Mouse (Mus musculus): ENCODE results near the gene Atxn7. TPM values are rescaled to one million over a fixed set of nuclear protein-coding genes. Genes with fewer than 3 reads are reported as not detected.

Atxn7 gene
- polyA plus RNA-seq, 2 experiments, result 6.4 to 18.7 TPM

DNA sequence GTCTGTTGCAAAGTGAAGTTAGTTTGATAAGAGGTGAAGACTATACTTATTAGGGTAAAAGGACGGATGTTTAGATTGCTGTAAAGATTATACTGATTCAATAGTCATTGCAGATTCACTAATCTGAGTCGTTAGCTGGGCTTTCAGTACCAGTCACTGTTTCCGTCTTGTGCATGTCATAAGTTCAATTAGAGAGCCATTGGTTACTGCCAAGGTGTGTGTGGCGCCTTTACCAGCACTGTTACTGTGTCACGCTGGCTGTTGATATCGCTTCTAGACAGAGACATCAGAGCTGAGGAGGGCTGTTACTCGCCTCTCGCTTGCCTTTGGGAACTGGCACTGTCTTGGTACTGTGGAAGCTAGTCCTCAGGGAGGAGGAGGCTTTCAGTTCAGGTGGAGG, 64.6 kb downstream of the Atxn7 start:
- Histone ChIP-seq H3K27me3 (ENCODE audit: control insufficient read depth, insufficient read depth, low read length) (no peaks in the 10 kb centered on the region), H3K9me3 (ENCODE audit: control insufficient read depth, low read length) (no peaks in the 10 kb centered on the region), H3K27ac (replicated peaks; ENCODE audit: low read depth, low read length) (no peak overlapping the region), H3K9ac (ENCODE audit: low read depth, low read length, severe bottlenecking) (no peak overlapping the region), H3K36me3 (ENCODE audit: control insufficient read depth, insufficient read depth, low read length) (peaks cover 3% of the 10 kb centered on the region; the same call in 1 of the 2 replicates), H3K4me1 (ENCODE audit: control insufficient read depth, insufficient read depth, low read length) (no peaks in the 10 kb centered on the region), H3K4me3 (replicated peaks; ENCODE audit: low read length) (no peak overlapping the region), H3K4me2 (replicated peaks; ENCODE audit: low read depth, low read length, severe bottlenecking) (no peak overlapping the region)
- no peak for ATAC-seq (ENCODE audit: low FRiP score, low read depth)
- no peak for DNase-seq (ENCODE audit: low spot score)
- no peak for TF ChIP-seq POLR2A (IDR thresholded peaks at IDR 0.05; ENCODE audit: borderline replicate concordance, extremely low read depth, insufficient read depth, insufficient read length)
- WGBS, result 87% methylated on average over 8 of the region's 8 CpGs

GRCm38 (mm10) chr14:14030621-14031020, 69.4 kb downstream of the Atxn7 start:
- Histone ChIP-seq H3K9me3 (ENCODE audit: control insufficient read depth, low read length) (no peaks in the 10 kb centered on the region), H3K4me2 (replicated peaks; ENCODE audit: low read depth, low read length, severe bottlenecking) (no peak overlapping the region), H3K9ac (ENCODE audit: low read depth, low read length, severe bottlenecking) (no peak overlapping the region), H3K27me3 (ENCODE audit: control insufficient read depth, insufficient read depth, low read length) (no peaks in the 10 kb centered on the region), H3K4me3 (replicated peaks; ENCODE audit: low read length) (no peak overlapping the region), H3K36me3 (ENCODE audit: control insufficient read depth, insufficient read depth, low read length) (no peaks in the 10 kb centered on the region), H3K4me1 (ENCODE audit: control insufficient read depth, insufficient read depth, low read length) (no peaks in the 10 kb centered on the region), H3K27ac (replicated peaks; ENCODE audit: low read depth, low read length) (no peak overlapping the region)
- TF ChIP-seq POLR2A (IDR thresholded peaks at IDR 0.05; ENCODE audit: borderline replicate concordance, extremely low read depth, insufficient read depth, insufficient read length), result no peak
- DNase-seq (ENCODE audit: low spot score) (no peak), ATAC-seq (ENCODE audit: low FRiP score, low read depth) (no peak)
- 100% methylated on average over 2 of the region's 2 CpGs for WGBS

- Histone ChIP-seq H3K4me3 (replicated peaks; ENCODE audit: low read length) (no peak overlapping the region), H3K9ac (ENCODE audit: low read depth, low read length, severe bottlenecking) (no peak overlapping the region), H3K4me2 (replicated peaks; ENCODE audit: low read depth, low read length, severe bottlenecking) (no peak overlapping the region), H3K36me3 (ENCODE audit: control insufficient read depth, insufficient read depth, low read length) (peaks cover 4% of the 10 kb centered on the region; the same call in 1 of the 2 replicates), H3K4me1 (ENCODE audit: control insufficient read depth, insufficient read depth, low read length) (no peaks in the 10 kb centered on the region), H3K27me3 (ENCODE audit: control insufficient read depth, insufficient read depth, low read length) (no peaks in the 10 kb centered on the region), H3K9me3 (ENCODE audit: control insufficient read depth, low read length) (no peaks in the 10 kb centered on the region), H3K27ac (replicated peaks; ENCODE audit: low read depth, low read length) (no peak overlapping the region)
- ATAC-seq (ENCODE audit: low FRiP score, low read depth), result no peak
- 71% methylated on average over 1 of the region's 1 CpGs for WGBS
- no peak for DNase-seq (ENCODE audit: low spot score)
- TF ChIP-seq POLR2A (IDR thresholded peaks at IDR 0.05; ENCODE audit: borderline replicate concordance, extremely low read depth, insufficient read depth, insufficient read length), result no peak
Observed at GRCm38 (mm10) chr14:14032842-14033241, 71.6 kb downstream of the Atxn7 start.

DNA sequence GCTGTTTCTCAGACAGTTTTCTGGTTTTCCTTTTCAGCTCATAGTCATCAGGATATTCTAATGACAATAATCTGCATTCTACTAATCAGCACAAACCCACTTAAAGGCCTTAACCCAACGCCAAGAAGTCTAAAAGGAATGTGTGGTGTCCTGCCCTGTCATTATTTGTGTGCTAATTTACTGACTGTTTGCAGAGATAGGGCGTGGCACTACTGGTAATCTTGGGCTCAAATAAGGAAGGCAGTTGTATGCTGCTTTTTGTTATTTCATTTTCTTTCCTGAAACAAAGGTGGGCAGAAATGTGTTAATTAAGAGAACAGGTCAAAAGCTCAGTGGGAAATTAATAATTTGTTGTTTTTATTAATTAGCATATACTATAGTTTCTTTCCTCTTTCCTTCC, 75.1 kb downstream of the Atxn7 start:
- ATAC-seq (ENCODE audit: low FRiP score, low read depth), result no peak
- Histone ChIP-seq H3K4me1 (ENCODE audit: control insufficient read depth, insufficient read depth, low read length) (no peaks in the 10 kb centered on the region), H3K27me3 (ENCODE audit: control insufficient read depth, insufficient read depth, low read length) (no peaks in the 10 kb centered on the region), H3K9ac (ENCODE audit: low read depth, low read length, severe bottlenecking) (no peak overlapping the region), H3K4me3 (replicated peaks; ENCODE audit: low read length) (no peak overlapping the region), H3K36me3 (ENCODE audit: control insufficient read depth, insufficient read depth, low read length) (peaks cover 4% of the 10 kb centered on the region; the same call in 1 of the 2 replicates), H3K9me3 (ENCODE audit: control insufficient read depth, low read length) (no peaks in the 10 kb centered on the region), H3K4me2 (replicated peaks; ENCODE audit: low read depth, low read length, severe bottlenecking) (no peak overlapping the region), H3K27ac (replicated peaks; ENCODE audit: low read depth, low read length) (no peak overlapping the region)
- TF ChIP-seq POLR2A (IDR thresholded peaks at IDR 0.05; ENCODE audit: borderline replicate concordance, extremely low read depth, insufficient read depth, insufficient read length), result no peak
- DNase-seq (ENCODE audit: low spot score), result no peak
- WGBS, result 66% methylated on average over 2 of the region's 2 CpGs

- Histone ChIP-seq H3K27me3 (ENCODE audit: control insufficient read depth, insufficient read depth, low read length) (no peaks in the 10 kb centered on the region), H3K4me3 (replicated peaks; ENCODE audit: low read length) (no peak overlapping the region), H3K27ac (replicated peaks; ENCODE audit: low read depth, low read length) (no peak overlapping the region), H3K4me1 (ENCODE audit: control insufficient read depth, insufficient read depth, low read length) (no peaks in the 10 kb centered on the region), H3K4me2 (replicated peaks; ENCODE audit: low read depth, low read length, severe bottlenecking) (no peak overlapping the region), H3K36me3 (ENCODE audit: control insufficient read depth, insufficient read depth, low read length) (peaks cover 8% of the 10 kb centered on the region; the same call in 1 of the 2 replicates), H3K9me3 (ENCODE audit: control insufficient read depth, low read length) (no peaks in the 10 kb centered on the region), H3K9ac (ENCODE audit: low read depth, low read length, severe bottlenecking) (no peak overlapping the region)
- ATAC-seq (ENCODE audit: low FRiP score, low read depth) (no peak), DNase-seq (ENCODE audit: low spot score) (no peak)
- 51% methylated on average over 2 of the region's 2 CpGs for WGBS
- TF ChIP-seq POLR2A (IDR thresholded peaks at IDR 0.05; ENCODE audit: borderline replicate concordance, extremely low read depth, insufficient read depth, insufficient read length), result no peak
Observed at GRCm38 (mm10) chr14:14038233-14038632, 77.0 kb downstream of the Atxn7 start.

DNA sequence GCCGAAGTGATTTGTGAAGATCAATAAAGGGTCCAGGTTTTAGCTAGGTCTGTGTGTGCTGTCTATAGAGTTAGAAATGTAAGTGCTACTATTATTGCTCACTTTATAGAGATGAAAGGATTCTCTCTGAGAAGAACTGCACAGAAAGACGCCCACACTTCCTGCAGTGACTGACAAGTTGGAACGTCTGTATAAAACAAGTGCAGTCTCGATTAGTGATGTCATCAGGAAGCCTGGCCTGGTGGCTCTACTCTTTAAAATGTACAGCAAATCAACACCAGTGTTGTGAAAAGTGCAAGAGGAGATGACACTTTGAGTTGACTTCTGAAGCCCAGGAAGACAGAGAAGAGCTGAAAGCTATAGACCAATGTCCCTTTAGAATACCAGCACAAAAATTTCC, 81.1 kb downstream of the Atxn7 start:
- ATAC-seq (ENCODE audit: low FRiP score, low read depth) (no peak), DNase-seq (ENCODE audit: low spot score) (no peak)
- H3K9me3 ChIP-seq (ENCODE audit: control insufficient read depth, low read length), result no peaks in the 10 kb centered on the region
- H3K4me1 ChIP-seq (ENCODE audit: control insufficient read depth, insufficient read depth, low read length), result no peaks in the 10 kb centered on the region
- peaks cover 12% of the 10 kb centered on the region for H3K36me3 ChIP-seq (ENCODE audit: control insufficient read depth, insufficient read depth, low read length)
- no peaks in the 10 kb centered on the region for H3K27me3 ChIP-seq (ENCODE audit: control insufficient read depth, insufficient read depth, low read length)
- no peak overlapping the region for H3K9ac ChIP-seq (ENCODE audit: low read depth, low read length, severe bottlenecking)
- no peak overlapping the region for H3K27ac ChIP-seq (replicated peaks; ENCODE audit: low read depth, low read length)
- no peak overlapping the region for H3K4me2 ChIP-seq (replicated peaks; ENCODE audit: low read depth, low read length, severe bottlenecking)
- 74% methylated on average over 4 of the region's 4 CpGs for WGBS
- H3K4me3 ChIP-seq (replicated peaks; ENCODE audit: low read length), result no peak overlapping the region
- no peak for TF ChIP-seq POLR2A (IDR thresholded peaks at IDR 0.05; ENCODE audit: borderline replicate concordance, extremely low read depth, insufficient read depth, insufficient read length)
